Mouse (Mus musculus): ENCODE results near the gene Lypd6b. TPM values are rescaled to one million over a fixed set of nuclear protein-coding genes. Genes with fewer than 3 reads are reported as not detected.

The Lypd6b gene
- polyA plus RNA-seq, 1 experiment from 2014 or later: 18.8 TPM

DNA sequence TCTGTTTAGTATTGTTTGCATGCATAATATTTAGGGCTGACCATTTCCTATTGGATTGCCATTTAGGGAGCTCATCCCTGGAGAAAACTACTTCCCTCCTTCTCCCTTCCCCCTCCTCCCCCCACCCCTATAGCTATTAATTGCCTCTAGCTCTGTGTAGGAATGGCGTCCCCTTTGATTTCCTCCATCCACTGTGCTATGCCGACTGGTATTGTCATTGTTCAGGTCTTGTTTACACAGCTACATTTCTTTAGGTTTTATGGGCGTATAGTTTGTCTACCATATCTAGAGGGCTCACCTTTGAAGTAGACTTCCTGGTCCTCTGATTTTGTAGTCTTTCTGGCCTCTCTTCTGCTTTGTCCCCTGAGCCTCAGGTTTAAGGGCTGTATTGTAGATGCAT lies 197.3 kb downstream of the Lypd6b start:
- no peak for ATAC-seq
- Histone ChIP-seq H3K9me3 (ENCODE audit: control insufficient read depth, low read length) (no peaks in the 10 kb centered on the region), H3K36me3 (ENCODE audit: control insufficient read depth, insufficient read depth, low read length) (no peaks in the 10 kb centered on the region), H3K4me2 (ENCODE audit: low read length) (no peak overlapping the region), H3K27me3 (replicated peaks; ENCODE audit: control insufficient read depth, insufficient read depth, low read length) (no peaks in the 10 kb centered on the region), H3K4me1 (ENCODE audit: control insufficient read depth, insufficient read depth, low read depth, low read length) (no peaks in the 10 kb centered on the region), H3K27ac (ENCODE audit: low read depth, low read length) (no peak overlapping the region), H3K4me3 (ENCODE audit: low read length) (no peak overlapping the region), H3K9ac (ENCODE audit: low read depth, low read length) (no peak overlapping the region)
- WGBS: 76% methylated on average over 3 of the region's 3 CpGs

- H3K27me3 ChIP-seq (replicated peaks; ENCODE audit: control insufficient read depth, insufficient read depth, low read length): no peaks in the 10 kb centered on the region
- WGBS: 88% methylated on average over 4 of the region's 4 CpGs
- no peaks in the 10 kb centered on the region for H3K36me3 ChIP-seq (ENCODE audit: control insufficient read depth, insufficient read depth, low read length)
- H3K27ac ChIP-seq (ENCODE audit: low read depth, low read length): no peak overlapping the region
- no peaks in the 10 kb centered on the region for H3K4me1 ChIP-seq (ENCODE audit: control insufficient read depth, insufficient read depth, low read depth, low read length)
- ATAC-seq: no peak
- H3K4me3 ChIP-seq (ENCODE audit: low read length): no peak overlapping the region
- H3K4me2 ChIP-seq (ENCODE audit: low read length): no peak overlapping the region
- H3K9me3 ChIP-seq (ENCODE audit: control insufficient read depth, low read length): no peaks in the 10 kb centered on the region
- H3K9ac ChIP-seq (ENCODE audit: low read depth, low read length): no peak overlapping the region
Observed at GRCm38 (mm10) chr2:49995841-49996240, 208.4 kb downstream of the Lypd6b start.

DNA sequence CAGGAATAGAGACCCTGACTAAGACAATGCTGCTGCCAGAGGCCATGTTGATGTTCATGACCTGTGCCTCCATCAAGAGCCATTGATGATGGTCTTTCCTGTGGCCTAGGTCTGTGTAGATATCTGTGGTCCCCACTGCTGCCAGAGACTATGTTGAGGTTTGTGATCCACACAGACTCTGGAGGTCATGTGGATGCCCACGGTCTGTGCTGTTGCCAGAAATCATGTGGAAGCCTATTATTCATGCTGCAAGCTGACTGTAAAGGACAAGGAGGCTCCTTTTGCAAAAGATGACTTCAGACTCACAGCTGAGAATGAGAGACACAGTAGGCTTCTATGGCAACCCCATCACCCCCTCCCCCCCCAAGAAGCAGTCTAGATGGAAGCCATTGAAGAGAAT lies 209.7 kb downstream of the Lypd6b start:
- Histone ChIP-seq H3K9me3 (ENCODE audit: control insufficient read depth, low read length) (no peaks in the 10 kb centered on the region), H3K4me2 (ENCODE audit: low read length) (no peak overlapping the region), H3K9ac (ENCODE audit: low read depth, low read length) (no peak overlapping the region), H3K4me1 (ENCODE audit: control insufficient read depth, insufficient read depth, low read depth, low read length) (no peaks in the 10 kb centered on the region), H3K4me3 (ENCODE audit: low read length) (no peak overlapping the region), H3K36me3 (ENCODE audit: control insufficient read depth, insufficient read depth, low read length) (no peaks in the 10 kb centered on the region), H3K27me3 (replicated peaks; ENCODE audit: control insufficient read depth, insufficient read depth, low read length) (no peaks in the 10 kb centered on the region), H3K27ac (ENCODE audit: low read depth, low read length) (no peak overlapping the region)
- WGBS: 76% methylated on average over 1 of the region's 1 CpGs
- ATAC-seq: no peak

Other genes starting within 250 kb of the Lypd6b start
- gene Kif5c, start 168.4 kb upstream of the Lypd6b start, polyA plus RNA-seq (2015; fragmentation: Nextera tagmentation; extraction: Ambion mirVana): 168 and 173 TPM in 2 replicates